Mouse (Mus musculus) kidney, adult 9 months (tissue): ENCODE data around the gene Ldhd.

Experiments
- DNase-seq: peaks from one replicate; pipeline ENCODE4 v3.0.0; 2022

The Ldhd gene

GRCm38 (mm10) chr8:111626933-111627332 lies 3.2 kb downstream of the Ldhd start:
- peak; percentile 14 for DNase-seq

GRCm38 (mm10) chr8:111626528-111626820 lies 3.7 kb downstream of the Ldhd start:
- no peak for DNase-seq

GRCm38 (mm10) chr8:111625694-111626527 lies 4.3 kb downstream of the Ldhd start:
- DNase-seq: peak; percentile 80

GRCm38 (mm10) chr8:111624853-111625221 lies 5.3 kb downstream of the Ldhd start:
- DNase-seq: no peak

GRCm38 (mm10) chr8:111624081-111624852 lies 5.9 kb downstream of the Ldhd start:
- peak; percentile 94 for DNase-seq

GRCm38 (mm10) chr8:111622553-111622952 lies 7.6 kb downstream of the Ldhd start:
- DNase-seq: peak; percentile 38

GRCm38 (mm10) chr8:111622104-111622503 lies 8.1 kb downstream of the Ldhd start:
- DNase-seq: no peak

- peak; percentile 33 for DNase-seq
These were observed 10.2 kb downstream of the Ldhd start for GRCm38 (mm10) chr8:111619936-111620335.

GRCm38 (mm10) chr8:111618273-111618672 lies 11.9 kb downstream of the Ldhd start:
- DNase-seq: no peak

- DNase-seq: no peak
These were observed 12.4 kb downstream of the Ldhd start for GRCm38 (mm10) chr8:111617812-111618211.

- DNase-seq: peak; percentile 14
These were observed 15.1 kb downstream of the Ldhd start for GRCm38 (mm10) chr8:111614786-111615701.

- DNase-seq: no peak
These were observed 17.0 kb downstream of the Ldhd start for GRCm38 (mm10) chr8:111613181-111613580.

- no peak for DNase-seq
These were observed 22.8 kb downstream of the Ldhd start for GRCm38 (mm10) chr8:111607414-111607813.

GRCm38 (mm10) chr8:111606961-111607360 lies 23.2 kb downstream of the Ldhd start:
- peak; percentile 11 for DNase-seq

GRCm38 (mm10) chr8:111604986-111605385 lies 25.2 kb downstream of the Ldhd start:
- DNase-seq: no peak

GRCm38 (mm10) chr8:111602050-111602449 lies 28.1 kb downstream of the Ldhd start:
- no peak for DNase-seq

GRCm38 (mm10) chr8:111599707-111600444 lies 30.3 kb downstream of the Ldhd start:
- DNase-seq: no peak

- DNase-seq: peak; percentile 72
These were observed 32.9 kb downstream of the Ldhd start for GRCm38 (mm10) chr8:111597310-111597709.

- no peak for DNase-seq
These were observed 33.7 kb downstream of the Ldhd start for GRCm38 (mm10) chr8:111596485-111596821.

- peak; percentile 32 for DNase-seq
These were observed 34.3 kb downstream of the Ldhd start for GRCm38 (mm10) chr8:111595712-111596484.

GRCm38 (mm10) chr8:111594951-111595350 lies 35.2 kb downstream of the Ldhd start:
- no peak for DNase-seq
